Mouse (Mus musculus) lung, postnatal 0 days (tissue): ENCODE results near the gene Hook2.

Source experiments
- CTCF ChIP-seq: IDR thresholded peaks from 2 replicates; pipeline ENCODE4 v1.5.1; 2016; ENCODE audit warnings: antibody characterized with exemption, mild to moderate bottlenecking
- EP300 ChIP-seq: IDR thresholded peaks from 2 replicates; pipeline ENCODE4 v1.6.1; 2016; ENCODE audit warnings: antibody characterized with exemption, mild to moderate bottlenecking, control low read depth

DNA sequence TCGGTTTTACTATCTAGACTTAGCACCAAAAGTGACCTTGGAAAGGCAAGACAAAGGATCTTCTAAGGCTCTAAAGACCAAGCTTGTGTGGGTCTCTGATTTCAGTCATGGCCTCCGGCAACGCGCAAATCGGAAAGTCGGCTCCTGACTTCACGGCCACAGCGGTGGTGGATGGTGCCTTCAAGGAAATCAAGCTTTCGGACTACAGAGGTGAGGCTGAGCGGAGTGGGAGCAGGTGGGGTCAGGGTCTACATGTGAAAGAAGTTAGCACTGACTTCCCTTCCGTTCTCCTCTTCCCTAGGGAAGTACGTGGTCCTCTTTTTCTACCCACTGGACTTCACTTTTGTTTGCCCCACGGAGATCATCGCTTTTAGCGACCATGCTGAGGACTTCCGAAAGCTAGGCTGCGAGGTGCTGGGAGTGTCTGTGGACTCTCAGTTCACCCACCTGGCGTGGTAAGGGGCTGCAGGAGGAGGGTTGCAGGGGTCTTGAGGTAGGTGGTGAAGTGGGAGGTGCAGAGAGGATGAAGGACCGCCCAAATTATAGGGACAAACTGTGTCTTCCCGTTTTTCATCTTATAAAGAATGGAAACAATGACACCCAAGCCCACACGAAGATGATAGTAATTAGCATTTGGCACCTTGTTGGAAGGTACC is 20.1 kb upstream of the Hook2 start:
- TF ChIP-seq CTCF (no peak), EP300 (no peak)
